Mouse (Mus musculus): ENCODE measurements at regions not wholly inside any gene's neighbourhood (a gene's known extent, or its start where the extent isn't known, plus 50 kb on each side); places are given as distances from the start of the nearest gene placed in this dataset.

DNA sequence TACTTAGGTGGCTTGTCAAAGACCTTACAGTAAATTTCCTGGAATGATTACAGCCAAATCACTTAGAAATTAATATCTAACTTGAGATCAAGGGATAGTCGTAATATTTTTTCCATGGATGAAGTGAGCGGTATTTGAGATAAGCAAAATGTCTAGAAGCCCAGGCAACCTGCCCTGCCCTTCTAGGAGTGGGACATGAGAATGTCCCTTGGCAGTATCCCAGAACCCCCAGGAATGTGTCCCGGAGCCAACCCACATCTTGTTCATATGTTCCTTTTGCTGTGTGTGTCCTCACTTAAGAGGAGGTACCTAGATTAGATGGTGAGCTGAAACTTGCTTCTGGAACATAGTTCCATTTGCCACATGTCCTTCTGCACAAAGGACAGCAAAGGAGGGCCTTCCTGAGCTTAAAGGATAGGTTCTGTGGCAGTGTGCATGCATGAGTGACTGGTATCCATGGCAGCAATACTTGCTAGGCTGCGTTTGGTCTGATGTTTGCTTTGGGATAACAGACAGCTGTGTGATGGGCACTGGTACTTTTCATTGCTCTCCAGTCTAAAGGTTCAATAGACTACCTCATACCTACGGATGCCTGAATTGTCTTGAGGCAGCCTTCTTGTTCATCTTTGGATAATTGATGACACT, 231.0 kb upstream of the Krr1 start:
- no peak for DNase-seq (ENCODE audit: low read depth, low spot score)

DNA sequence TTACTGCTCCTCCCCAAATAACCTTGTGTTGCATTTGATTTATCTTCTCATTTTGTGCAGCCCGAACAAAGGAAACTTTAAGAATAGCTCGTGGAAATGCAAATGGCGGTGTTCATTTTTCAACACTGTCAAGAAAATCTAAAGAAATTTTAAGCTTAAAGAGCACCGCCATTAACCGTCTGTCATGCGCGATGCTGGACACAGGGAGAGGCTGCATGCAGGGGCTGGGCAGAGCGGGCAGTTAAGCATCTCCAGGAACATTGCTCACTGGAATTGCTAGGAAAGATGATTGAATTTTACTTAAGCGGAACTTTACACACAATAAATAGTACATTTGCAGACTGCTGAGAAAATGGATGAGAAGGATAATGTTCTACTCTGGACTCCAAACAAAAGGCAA, 229.2 kb upstream of the Krr1 start:
- DNase-seq (ENCODE audit: low read depth, low spot score): no peak

DNA sequence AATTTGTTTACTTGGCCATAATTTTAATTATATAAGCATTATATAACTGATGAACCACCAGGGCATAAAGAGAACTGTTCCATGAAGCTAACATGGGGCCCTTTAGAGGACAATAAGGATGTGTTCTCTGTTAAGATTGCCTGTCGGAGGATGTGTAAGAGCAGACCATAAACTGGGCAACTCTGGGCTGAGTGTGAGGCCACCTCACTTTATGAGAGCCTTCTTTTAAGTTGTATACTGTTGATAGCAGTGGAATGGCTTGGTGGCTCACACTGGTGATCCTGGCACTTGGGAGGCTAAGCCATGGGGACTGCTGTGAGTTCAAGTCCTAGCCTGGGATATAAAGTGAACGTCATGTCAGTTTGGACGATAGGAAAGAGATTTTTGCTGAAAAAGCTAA, 227.3 kb upstream of the Krr1 start:
- no peak for DNase-seq (ENCODE audit: low read depth, low spot score)

DNA sequence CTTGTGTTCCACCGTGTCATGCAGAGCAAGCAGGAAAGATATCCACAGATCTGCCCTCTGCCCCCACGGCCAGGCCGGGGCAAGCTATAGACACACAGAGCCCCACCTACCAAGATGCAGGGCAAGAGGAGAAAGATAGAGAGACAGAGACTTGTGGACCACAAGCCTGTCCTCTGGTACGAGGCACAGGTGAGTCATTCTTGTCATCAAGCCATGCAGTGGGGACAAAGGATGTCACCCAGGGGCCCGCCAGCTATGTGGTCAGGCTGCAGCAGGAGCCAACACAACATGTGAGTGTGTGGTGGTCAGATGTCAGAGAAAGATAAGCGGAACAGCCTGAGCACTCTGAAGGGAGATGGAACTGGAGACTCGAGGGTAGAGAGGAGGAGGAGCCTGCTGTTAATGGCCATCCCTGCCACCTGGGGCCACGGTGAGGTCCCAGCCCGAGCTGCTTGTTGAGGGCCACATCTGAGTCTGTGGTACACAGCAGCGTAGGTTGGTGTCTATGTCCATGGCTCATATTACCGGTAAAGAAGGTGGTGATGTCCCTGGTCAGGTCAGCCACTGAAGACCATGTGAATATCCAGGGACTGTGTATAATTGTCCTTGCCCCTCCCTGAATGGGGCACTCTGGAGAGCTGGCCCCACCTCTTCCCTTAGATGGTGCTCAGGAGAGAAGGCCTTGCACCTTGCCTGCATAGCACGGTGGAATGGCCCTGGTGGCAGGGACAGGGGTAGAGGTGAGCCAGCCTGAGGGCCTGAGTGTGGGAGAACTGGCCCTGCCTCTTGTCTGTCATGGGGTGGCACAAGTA, 226.2 kb upstream of the Krr1 start:
- peak; percentile 17 for DNase-seq (ENCODE audit: low read depth, low spot score)

DNA sequence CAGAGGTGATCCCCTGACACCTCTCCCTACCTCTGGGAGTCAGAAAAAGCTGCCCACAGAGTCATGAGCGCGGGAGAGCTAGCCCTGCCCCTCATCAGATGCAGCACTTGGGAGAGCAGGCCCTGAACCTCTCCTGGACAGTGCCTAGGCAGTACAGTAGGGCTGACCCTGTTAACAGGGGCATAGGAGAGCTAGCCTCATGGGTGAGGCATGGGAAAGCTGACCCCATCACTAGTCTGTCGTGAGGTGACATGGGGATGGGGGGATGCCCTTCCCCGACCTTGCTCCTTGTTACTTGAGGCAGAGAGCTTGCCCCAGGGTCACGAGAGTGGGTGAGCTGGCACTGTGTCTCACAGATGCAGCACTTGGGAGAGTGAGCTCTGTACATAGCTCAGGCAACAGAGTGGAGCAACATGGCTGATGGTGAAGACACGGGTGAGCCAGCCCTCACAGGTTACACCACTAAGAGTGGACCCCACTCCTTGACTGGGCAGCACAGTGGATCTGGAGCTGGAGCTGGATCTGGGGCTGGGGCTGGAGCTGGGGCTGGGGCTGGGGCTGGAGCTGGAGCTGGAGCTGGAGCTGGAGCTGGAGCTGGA, 225.5 kb upstream of the Krr1 start:
- no peak for DNase-seq (ENCODE audit: low read depth, low spot score)

DNA sequence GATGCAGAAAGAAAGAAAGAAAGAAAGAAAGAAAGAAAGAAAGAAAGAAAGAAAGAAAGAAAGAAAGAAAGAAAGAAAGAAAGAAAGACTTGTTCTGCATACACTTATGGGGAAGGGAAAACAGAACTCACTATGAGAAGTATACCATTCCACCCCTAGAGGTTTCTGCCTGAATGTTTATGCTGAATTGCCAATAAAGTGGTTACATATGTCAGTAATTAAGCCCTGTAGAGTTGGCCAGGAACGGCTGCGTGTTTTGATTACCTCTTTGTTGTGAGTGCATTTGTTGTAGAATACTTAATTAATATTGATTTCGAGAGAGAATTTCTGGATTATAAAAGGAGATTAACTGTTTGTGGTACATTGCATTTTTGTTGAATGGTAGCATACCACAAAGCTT, 224.0 kb upstream of the Krr1 start:
- no peak for DNase-seq (ENCODE audit: low read depth, low spot score)

DNA sequence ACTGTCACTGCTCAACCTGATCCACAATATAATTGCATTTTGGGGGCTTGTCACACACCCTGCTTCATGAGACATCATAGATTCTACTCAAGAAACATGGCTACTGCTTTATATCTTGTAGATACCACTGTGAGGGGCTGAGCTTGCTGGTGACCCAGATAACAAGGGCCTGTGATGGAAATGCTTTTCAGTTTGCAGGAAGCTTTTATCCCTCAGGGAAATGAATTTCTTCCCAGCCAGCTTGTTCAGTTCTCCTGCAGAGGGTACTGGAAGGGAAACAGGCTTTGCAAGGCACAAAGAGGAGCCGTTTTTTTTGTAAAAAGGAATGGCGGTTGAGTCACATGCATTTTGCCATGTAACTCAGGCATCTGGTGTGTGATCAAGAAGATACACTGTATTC, 218.8 kb upstream of the Krr1 start:
- DNase-seq (ENCODE audit: low read depth, low spot score): no peak

DNA sequence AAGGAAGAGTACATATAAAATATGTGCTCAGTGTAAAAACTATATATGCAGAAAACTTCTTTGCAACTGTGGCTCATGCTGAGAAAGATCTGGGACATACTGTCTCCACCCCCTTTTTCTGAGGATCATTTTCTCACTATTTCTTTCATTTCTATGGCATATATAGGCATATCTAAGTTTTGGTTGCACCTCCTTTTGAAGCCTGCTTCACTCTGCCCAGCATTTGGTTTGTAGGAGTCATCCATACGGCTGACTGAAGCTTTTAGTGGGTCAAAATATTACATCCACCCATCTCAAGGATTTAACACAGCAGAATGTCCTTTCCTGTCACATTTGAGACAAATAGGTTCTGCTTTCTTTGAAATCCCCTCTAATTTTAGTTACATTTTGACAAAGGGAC, 216.5 kb upstream of the Krr1 start:
- DNase-seq (ENCODE audit: low read depth, low spot score): no peak

DNA sequence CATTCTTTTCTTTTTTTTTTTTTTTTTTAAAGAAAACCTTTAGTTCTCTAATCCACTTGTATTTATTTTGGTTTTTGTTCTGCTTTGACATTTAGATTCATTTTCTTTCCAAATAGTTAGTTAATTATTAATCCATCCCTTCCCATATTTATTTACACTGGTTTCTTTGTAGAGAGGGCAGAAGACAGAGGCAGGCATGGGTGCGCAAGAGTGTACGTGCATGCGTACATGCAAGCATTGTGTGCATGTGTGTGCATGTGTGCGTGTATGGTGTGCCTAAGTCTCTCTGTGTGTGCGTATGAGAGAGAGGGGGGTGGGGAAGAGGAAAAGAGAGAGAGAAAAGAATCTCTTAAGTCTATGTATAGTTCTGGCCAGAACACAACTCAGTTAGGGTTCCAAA, 215.9 kb upstream of the Krr1 start:
- no peak for DNase-seq (ENCODE audit: low read depth, low spot score)

DNA sequence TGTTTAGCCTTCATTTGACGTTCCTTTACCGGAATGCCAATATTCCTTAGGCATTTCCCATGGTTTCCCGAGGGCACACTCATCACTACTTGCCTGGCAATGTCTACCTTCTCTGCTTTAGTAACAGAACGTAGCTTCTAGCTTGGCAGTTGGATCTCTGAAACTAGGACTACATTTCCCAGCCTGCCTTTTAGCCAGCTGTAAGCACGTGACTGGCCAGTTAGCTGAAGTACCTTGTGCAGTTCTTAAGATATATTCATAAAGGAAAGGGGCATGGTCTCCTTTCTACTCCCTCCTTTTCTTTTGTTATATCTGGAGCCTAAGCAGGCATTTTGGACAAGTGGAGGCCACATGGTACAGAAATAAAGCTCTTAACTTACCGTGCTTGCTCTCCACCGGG, 214.8 kb upstream of the Krr1 start:
- DNase-seq (ENCODE audit: low read depth, low spot score): no peak

DNA sequence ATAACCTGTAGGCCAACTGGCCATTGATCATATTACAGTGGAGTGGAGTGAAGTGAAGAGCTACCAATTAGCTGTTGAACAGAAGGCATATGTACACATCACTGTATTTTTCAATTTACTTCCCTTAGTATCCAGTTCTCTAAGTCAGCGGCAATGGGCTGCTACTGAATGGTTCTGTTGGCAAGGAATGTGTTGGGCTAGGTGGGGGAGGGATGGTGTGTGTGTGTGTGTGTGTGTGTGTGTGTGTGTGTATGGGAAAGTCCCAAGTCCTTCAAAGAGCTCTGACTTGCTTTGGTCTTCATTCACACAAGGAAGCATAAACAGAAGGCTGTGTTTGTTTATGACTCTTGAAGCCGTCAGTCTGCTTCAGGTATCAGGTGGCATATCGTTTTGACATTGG, 213.0 kb upstream of the Krr1 start:
- no peak for DNase-seq (ENCODE audit: low read depth, low spot score)

DNA sequence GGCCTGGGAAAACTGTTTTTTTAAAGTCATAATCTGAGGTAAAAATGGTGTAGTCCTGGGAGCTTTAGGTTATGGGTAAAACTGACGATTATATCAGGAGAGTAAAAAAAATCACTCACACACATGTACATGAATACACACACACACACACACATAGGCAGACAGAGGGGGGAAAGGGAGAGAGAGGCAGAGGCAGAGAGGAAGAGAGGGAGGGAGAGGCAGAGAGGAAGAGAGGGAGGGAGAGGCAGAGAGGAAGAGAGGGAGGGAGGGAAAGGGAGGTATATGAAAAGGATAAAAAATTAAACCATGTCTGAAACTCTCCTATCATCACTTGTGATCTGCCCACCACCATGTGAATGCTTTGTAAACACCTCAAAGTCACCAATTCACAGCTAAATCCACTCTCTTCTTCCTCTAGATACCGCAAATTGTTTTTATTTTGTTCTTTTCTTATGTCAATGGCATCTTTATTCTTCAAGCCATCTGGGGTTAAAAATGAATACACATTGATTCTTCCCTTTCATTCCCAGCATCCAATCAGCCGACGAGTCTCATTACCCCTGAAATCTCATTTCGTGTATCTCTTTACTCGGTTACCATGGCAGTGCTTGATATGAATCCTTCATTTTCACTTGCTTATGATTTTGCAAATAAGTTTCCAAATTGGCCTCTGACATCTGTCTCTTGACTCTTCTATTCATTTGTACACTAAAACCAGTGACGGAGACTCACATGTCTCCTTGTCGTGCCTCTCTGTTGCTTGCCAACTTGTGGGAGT, 209.5 kb upstream of the Krr1 start:
- no peak for DNase-seq (ENCODE audit: low read depth, low spot score)

DNA sequence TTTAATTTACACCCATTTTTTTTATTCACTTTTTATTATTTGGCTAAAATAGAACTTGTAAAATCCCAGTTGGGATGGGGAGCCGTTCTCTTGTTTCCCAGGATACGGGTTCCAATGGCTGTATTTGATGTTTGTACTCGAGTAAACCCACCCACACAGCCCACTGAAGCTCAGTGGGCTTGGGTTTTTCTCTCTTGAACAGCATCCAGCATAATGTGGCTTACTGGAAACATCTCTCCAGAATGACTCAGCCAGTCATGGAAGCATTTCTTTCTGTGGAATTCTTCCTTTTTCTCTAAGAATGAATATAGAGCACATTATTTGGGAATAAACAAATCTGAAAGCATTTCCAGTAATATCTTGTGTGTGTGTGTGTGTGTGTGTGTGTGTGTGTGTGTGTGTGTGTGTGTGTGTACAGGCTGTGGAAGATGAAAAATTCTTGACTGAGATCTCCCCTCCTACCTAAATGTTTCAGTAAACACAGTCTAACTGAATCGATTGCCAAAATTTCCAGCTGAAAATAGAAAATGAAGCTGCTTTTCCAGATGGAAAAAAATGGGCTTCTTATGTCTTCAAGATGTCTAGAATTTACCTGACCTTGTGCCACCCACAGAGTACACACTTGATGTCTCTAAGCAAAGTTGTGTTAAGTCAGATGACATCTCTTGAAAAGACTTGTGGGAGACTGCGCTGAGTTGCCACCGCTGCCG, 205.3 kb upstream of the Krr1 start:
- DNase-seq (ENCODE audit: low read depth, low spot score): no peak

DNA sequence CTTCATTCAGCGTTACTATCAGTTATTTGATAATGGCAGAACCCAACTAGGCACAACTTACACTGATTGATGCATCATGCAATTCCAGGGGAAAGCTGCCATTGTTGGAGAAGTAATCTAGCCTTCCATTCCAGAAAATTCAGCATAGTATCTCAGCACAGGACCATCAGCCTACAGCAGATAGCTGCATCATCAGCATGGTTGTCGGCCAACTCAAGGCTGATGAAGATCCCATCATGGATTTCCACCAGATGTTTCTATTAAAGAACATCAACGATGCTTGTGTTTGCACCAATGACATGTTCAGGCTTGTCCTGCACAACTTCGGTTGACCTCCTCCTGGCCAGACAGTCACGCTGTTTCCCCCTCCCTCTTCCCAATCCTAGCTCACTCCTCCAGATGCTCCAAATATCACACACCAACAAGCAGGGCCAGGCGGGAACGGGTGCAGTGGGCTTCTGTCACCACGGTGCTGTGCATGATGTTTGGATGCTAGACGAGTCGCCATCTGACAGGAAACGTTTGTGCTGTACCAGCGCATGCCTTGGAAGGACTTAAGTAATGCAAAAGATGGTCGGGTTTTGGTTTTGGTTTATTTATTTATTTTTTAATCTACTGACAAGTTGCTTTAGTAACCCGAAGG, 204.5 kb upstream of the Krr1 start:
- DNase-seq (ENCODE audit: low read depth, low spot score): no peak

DNA sequence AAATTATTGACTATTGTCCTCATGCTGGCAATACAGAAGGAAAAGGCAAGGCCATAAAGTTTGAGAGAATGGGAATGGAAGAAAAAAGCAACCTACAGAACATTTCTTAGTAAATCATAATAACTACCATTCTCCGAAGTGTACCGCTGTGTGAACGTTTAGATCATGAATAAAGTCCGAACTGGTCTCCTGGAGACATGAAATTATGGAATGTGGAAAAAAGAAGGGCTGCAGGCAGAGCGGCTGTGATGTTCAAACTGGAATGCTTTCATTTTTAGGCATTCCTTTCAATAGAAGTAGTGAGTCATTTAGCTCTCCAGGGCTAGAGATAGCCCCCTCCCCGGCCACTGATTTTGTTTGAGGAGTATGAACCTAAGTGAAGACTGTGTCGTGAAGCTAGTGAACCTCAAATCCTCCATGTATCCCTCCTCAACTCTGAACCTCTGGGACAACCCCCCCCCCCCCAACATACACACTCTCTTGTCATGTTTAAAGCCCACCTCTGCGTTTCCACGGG, 202.9 kb upstream of the Krr1 start:
- DNase-seq (ENCODE audit: low read depth, low spot score): no peak

DNA sequence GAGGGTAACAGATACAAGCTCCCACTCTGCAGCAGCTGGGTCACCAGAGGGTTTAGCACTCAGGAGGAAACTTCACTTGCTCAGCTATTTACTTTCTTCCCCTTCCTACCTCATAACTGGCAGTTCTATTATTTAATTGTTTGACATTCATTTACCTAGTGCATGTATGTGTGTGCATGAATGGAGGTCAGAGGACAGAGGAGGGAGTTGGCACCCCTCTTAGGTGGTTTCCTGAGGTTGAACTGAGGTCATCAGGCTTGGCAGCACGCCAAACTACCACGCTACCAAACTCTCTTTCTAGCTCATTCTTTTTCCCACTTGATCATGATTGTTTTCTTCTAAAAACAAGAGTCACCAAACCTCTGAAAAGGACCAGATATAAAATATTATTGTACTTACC, 202.4 kb upstream of the Krr1 start:
- no peak for DNase-seq (ENCODE audit: low read depth, low spot score)

DNA sequence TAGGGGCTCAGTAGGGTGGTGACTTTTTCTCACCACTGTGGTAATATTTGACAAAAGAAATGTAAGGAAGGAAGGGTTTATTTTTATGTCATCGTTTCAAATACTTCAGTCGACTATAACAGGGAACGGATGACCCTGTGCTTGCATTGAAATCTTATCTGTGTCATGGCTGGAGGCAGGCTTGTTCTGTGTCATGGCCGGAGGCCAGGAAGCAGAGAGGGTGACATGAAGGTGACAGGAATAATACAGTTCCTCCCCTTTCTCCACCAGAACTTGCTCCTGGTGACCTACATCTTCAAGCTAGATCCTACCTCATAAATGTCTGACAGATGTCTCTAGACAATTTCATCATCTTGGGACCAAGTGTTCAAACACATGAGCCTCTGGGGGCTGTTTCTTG, 201.5 kb upstream of the Krr1 start:
- DNase-seq (ENCODE audit: low read depth, low spot score): no peak

DNA sequence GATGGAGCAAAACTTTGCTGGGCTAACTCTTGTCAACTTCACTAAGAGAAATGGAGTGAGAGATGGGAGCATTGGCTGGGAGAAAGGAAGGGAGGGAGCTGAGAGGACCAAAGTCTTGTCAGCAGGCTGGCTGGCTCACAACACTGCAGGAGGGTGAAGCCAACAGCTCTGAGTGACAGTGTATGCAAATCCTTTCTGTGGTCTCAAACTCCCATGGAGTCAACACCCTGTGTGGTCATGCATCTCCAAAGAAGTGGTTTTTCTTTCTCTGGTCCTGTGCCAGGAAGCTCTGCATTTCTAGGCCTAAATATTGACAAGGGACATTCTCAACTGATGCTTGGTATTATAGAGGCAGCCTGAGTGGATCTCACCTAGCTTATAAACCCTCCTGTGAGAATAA, 194.9 kb upstream of the Krr1 start:
- no peak for DNase-seq (ENCODE audit: low read depth, low spot score)

DNA sequence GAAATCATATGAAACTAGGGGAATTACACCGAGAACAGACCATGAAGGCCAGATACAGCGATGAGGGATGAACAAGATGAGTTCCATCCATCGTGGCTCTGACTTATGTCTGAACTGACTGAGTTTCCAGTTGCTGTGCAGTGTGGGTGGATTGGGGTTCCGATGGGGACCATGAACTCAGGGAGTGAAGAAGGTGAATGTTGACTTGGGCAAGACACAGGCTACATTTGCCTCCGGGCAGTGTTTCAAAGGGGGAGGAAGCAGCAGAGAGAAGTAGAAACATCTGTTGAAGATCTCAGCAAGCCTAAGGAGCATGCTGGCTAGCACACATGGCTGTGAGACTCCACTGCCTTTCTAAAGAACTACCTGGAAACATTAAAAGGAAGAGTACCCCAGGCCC, 194.4 kb upstream of the Krr1 start:
- DNase-seq (ENCODE audit: low read depth, low spot score): no peak

DNA sequence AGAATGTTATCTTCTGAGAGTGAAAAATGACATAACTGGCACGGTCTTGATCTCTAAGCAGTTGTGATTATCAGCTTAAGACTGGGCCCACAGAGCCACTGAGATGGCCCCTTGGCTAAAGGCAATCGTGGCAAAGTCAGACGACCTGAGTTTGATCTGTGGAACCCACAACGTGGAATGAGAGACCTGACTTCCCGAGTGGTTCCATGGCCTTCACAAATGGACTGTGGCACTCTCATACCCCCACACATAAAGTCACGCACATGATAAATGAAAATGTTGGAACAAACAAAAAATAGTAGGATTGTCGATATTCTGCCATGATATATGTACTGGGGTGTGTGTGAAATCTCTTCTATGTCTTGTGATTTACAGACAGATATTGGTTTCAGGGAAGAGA, 192.5 kb upstream of the Krr1 start:
- DNase-seq (ENCODE audit: low read depth, low spot score): no peak

DNA sequence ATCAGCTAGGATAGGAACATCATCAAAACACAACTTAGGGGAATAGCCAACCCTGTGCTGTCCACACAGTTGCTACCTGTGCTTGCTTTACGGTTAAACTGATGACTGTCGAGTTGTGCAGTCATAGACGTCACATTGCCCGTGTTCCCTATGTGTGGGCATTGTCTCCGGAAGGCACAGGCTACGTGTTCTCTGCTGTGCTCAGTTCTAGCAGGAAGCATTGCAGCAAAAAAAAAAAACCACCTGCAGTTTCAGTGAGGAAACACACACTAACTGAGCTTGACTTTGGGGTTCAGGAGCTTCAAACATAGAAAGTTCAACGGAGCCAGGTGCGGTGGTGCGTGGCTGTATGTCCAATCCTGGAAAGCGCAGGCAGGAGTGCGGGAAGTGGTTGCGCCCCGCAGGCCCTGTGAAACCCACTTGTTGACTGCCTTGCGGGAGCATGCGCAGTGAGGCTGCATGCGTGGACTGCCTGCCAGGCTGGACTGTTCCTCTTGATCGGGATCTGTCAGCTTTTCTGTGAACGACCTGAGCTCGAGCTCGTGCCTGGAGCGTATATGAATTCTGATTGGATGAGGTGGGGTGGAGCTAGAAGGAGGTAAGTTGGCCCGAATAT, 190.2 kb upstream of the Krr1 start:
- peak; percentile 30 for DNase-seq (ENCODE audit: low read depth, low spot score)

All from CD4-positive helper T cell, adult 2 months (primary cell).